In genomic region chr7:34778426-34778825, GRCm38 (mm10) we compare ENCODE assay signal across 13 mouse cellular contexts. TPM values are rescaled to one million over a fixed set of nuclear protein-coding genes. Genes with fewer than 3 reads are reported as not detected.
DNase-seq lines count a peak whose midpoint lies in the region; ATAC-seq and TF ChIP-seq lines count a peak whose summit lies in the region.
"Had no signal": no experiment of that assay in that cellular context is flagged by ENCODE, and none has a peak within 500 bp of the region (broad histone marks: within the 10 kb centered on the region; RNA-seq: fewer than 3 reads in every experiment).

No protein-coding gene starts in this region.

- H3K4me2 ChIP-seq in neural tube, embryonic 13.5 days = no peak overlapping the region
- H3K4me2 ChIP-seq in hindbrain, postnatal 0 days (ENCODE audit: low read depth, low read length) = no peak overlapping the region
- H3K4me2 ChIP-seq: embryonic facial prominence, embryonic 15.5 days; lung, embryonic 14.5 days had no signal

- H3K4me3 ChIP-seq in neural tube, embryonic 13.5 days = no peak overlapping the region
- no peak overlapping the region for H3K4me3 ChIP-seq in hindbrain, postnatal 0 days (ENCODE audit: low read length)
- H3K4me3 ChIP-seq: embryonic facial prominence, embryonic 15.5 days had no signal

- intact Hi-C loops in left cerebral cortex, postnatal 14 days (cut with DNase I) = loop anchor here (2.0 kb wide), 1 partner anchor 78 kb away; no protein-coding TSS in a partner anchor
- intact Hi-C loops in heart, postnatal 25 days (cut with DNase I) = no loop called here

- H3K27me3 ChIP-seq in neural tube, embryonic 13.5 days = no peaks in the 10 kb centered on the region
- H3K27me3 ChIP-seq in hindbrain, postnatal 0 days (ENCODE audit: insufficient read depth, low read length) = no peaks in the 10 kb centered on the region
- H3K27me3 ChIP-seq: embryonic facial prominence, embryonic 15.5 days had no signal

- no peak for TF ChIP-seq CTCF in hindbrain, postnatal 0 days (IDR thresholded peaks at IDR 0.05; ENCODE audit: low read depth)

- H3K36me3 ChIP-seq in neural tube, embryonic 13.5 days = no peaks in the 10 kb centered on the region
- H3K36me3 ChIP-seq in hindbrain, postnatal 0 days (ENCODE audit: insufficient read depth, low read length) = no peaks in the 10 kb centered on the region
- H3K36me3 ChIP-seq: embryonic facial prominence, embryonic 15.5 days had no signal

- peaks cover 47% of the 10 kb centered on the region for H3K4me1 ChIP-seq in neural tube, embryonic 13.5 days (replicated peaks)
- H3K4me1 ChIP-seq in hindbrain, postnatal 0 days (ENCODE audit: insufficient read depth, low read length) = peaks cover 9% of the 10 kb centered on the region

- no peak for DNase-seq in neural tube, embryonic 10.5 days (ENCODE audit: extremely low spot score, low spot score)
- peak; percentile 59 for DNase-seq in hindbrain, postnatal 0 days (ENCODE audit: low spot score)
- DNase-seq in left cerebral cortex, postnatal 14 days (ENCODE audit: low spot score in 2 of 2) = peak; percentile 75 to 78
- DNase-seq in kidney, postnatal 25 days = no peak
- DNase-seq in heart, postnatal 4 days = no peak
- DNase-seq in heart, postnatal 25 days (ENCODE audit: low spot score) = no peak
- DNase-seq: heart, adult 11 months; lung, embryonic 14.5 days; retina, postnatal 1 day had no signal

- H3K9me3 ChIP-seq in neural tube, embryonic 13.5 days = no peaks in the 10 kb centered on the region
- 0 out of 2 replicates have a peak, but pooled peaks cover 3% of the 10 kb centered on the region for H3K9me3 ChIP-seq in hindbrain, postnatal 0 days (ENCODE audit: low read length)
- H3K9me3 ChIP-seq: embryonic facial prominence, embryonic 15.5 days had no signal

- 24% methylated on average over 9 of the region's 9 CpGs for WGBS in neural tube, embryonic 13.5 days
- 8% methylated on average over 9 of the region's 9 CpGs for WGBS in hindbrain, postnatal 0 days

- ATAC-seq in neural tube, embryonic 13.5 days (ENCODE audit: low read depth) = no peak
- peak; percentile 39; the same call in 1 of the 2 replicates for ATAC-seq in hindbrain, postnatal 0 days
- no peak for ATAC-seq in activated CD4-positive, CD25-positive, alpha-beta regulatory T cell, adult 4 months

- no peak overlapping the region; the same call in 1 of the 2 replicates for H3K27ac ChIP-seq in neural tube, embryonic 13.5 days (replicated peaks)
- H3K27ac ChIP-seq in hindbrain, postnatal 0 days = no peak overlapping the region; the same call in 1 of the 2 replicates
- H3K27ac ChIP-seq: embryonic facial prominence, embryonic 15.5 days had no signal

- peak overlapping the region; percentile 41; the same call in 1 of the 2 replicates for H3K9ac ChIP-seq in neural tube, embryonic 13.5 days
- no peak overlapping the region for H3K9ac ChIP-seq in hindbrain, postnatal 0 days (replicated peaks; ENCODE audit: low read length)
- H3K9ac ChIP-seq: embryonic facial prominence, embryonic 15.5 days; lung, embryonic 14.5 days had no signal

RNA-seq across cellular contexts. Expression of gene Chst8, which starts 34.1 kb away (rescaled TPM):
- 32.3 and 42.1 TPM in 2 replicates for polyA plus RNA-seq in neural tube, embryonic 13.5 days (2015; fragmentation: Nextera tagmentation; extraction: Ambion mirVana)
- total RNA-seq in hindbrain, postnatal 0 days (2014; rRNA removed) = 27.8 and 38.6 TPM in 2 replicates
- 9.8 and 10.0 TPM in 2 replicates for polyA plus RNA-seq in hindbrain, postnatal 0 days (2015; fragmentation: Nextera tagmentation; extraction: Ambion mirVana)
- total RNA-seq in left cerebral cortex, postnatal 14 days (2021) = 10 to 100 TPM; 16.5 to 24.5 TPM
- under 1 TPM; 0.38 to 0.74 TPM for total RNA-seq in heart, postnatal 4 days (2021)
- under 1 TPM in 1 of 2 experiments, not detected in 1; 0.22 TPM for total RNA-seq in heart, postnatal 25 days (2021)
- polyA plus RNA-seq in activated CD4-positive, CD25-positive, alpha-beta regulatory T cell, adult 4 months (2017; shearing (Covaris generic)) = not detected
- polyA plus RNA-seq: testis, adult 2 months had no signal

Comparison
In these comparisons a context has a peak if more than half of its experiments do, and no peak if none do; other contexts are left out.
1. DNase-seq: peak in hindbrain, postnatal 0 days (single experiment) and left cerebral cortex, postnatal 14 days (2 of 2); none in neural tube, embryonic 10.5 days (single experiment), kidney, postnatal 25 days (0 of 2), heart, postnatal 4 days (single experiment) and heart, postnatal 25 days (single experiment).
2. RNA of gene Chst8, which starts 34.1 kb away (total RNA-seq): 27.8 to 38.6 TPM in hindbrain, postnatal 0 days and 16.5 to 24.5 TPM in left cerebral cortex, postnatal 14 days; 0.38 to 0.74 TPM in heart, postnatal 4 days and 0.22 TPM in heart, postnatal 25 days; every median in the first group is over 10 times any median in the second.